Mouse (Mus musculus) heart, embryonic 11.5 days (tissue): ENCODE results near the gene Cpne4. TPM values are rescaled to one million over a fixed set of nuclear protein-coding genes. Genes with fewer than 3 reads are reported as not detected.

Experiments
- ATAC-seq: fragments of 200-750 bp; cut with Nextera tagmentation; replicated peaks from 2 replicates; pipeline ENCODE4 v1.8.0; 2017; ENCODE audit warnings: moderate library complexity; ENCODE audit not compliant: insufficient number of reproducible peaks, low FRiP score, low TSS enrichment
- H3K27ac ChIP-seq: fragments of 300-500 bp; sonication (generic); 2 replicates; pipeline ENCODE4 v1.5.1; 2014; ENCODE audit warnings: mild to moderate bottlenecking, low read depth, low read length
- H3K27me3 ChIP-seq: fragments of 300-500 bp; sonication (generic); 2 replicates; pipeline ENCODE4 v1.6.1; 2014; ENCODE audit warnings: mild to moderate bottlenecking, low read length, mixed read lengths; ENCODE audit not compliant: control insufficient read depth, insufficient read depth
- H3K36me3 ChIP-seq: fragments of 300-500 bp; sonication (generic); 2 replicates; pipeline ENCODE4 v1.6.1; 2014; ENCODE audit warnings: mild to moderate bottlenecking, low read length, moderate library complexity, mixed read lengths; ENCODE audit not compliant: control insufficient read depth, insufficient read depth
- H3K4me1 ChIP-seq: fragments of 300-500 bp; sonication (generic); 2 replicates; pipeline ENCODE4 v1.6.1; 2014; ENCODE audit warnings: low read length; ENCODE audit not compliant: control insufficient read depth, insufficient read depth
- H3K4me2 ChIP-seq: fragments of 300-500 bp; sonication (generic); 2 replicates; pipeline ENCODE4 v1.6.1; 2014; ENCODE audit warnings: mild to moderate bottlenecking, moderate library complexity
- H3K4me3 ChIP-seq: fragments of 300-500 bp; sonication (generic); 2 replicates; pipeline ENCODE4 v1.5.1; 2014; ENCODE audit warnings: low read depth, low read length
- H3K9ac ChIP-seq: fragments of 300-500 bp; sonication (generic); 2 replicates; pipeline ENCODE4 v1.6.1; 2014; ENCODE audit warnings: mild to moderate bottlenecking, low read depth, low read length, moderate library complexity
- H3K9me3 ChIP-seq: fragments of 300-500 bp; sonication (generic); replicated peaks from 2 replicates; pipeline ENCODE4 v1.6.1; 2016; ENCODE audit warnings: low read length; ENCODE audit not compliant: control insufficient read depth
- WGBS: fragments of 180-500 bp; shearing (Covaris S2); extraction: QIAGEN DNeasy Blood & Tissue Kit; methylation state at CpG from one replicate; pipeline ENCODE4 v1.1.7; 2014; ENCODE audit not compliant: insufficient replicate concordance; 5-methylcytosine and 5-hydroxymethylcytosine counted together
- polyA plus RNA-seq: library from polyadenylated mRNA; unstranded; fragments of >200 nt; fragmentation: Nextera tagmentation; extraction: Ambion mirVana; gene quantifications from 2 replicates; pipeline ENCODE4 v1.2.1, GENCODE M21; 2014

Cpne4 gene
- polyA plus RNA-seq, 1 experiment from 2014 or later, result 0.64 TPM

DNA sequence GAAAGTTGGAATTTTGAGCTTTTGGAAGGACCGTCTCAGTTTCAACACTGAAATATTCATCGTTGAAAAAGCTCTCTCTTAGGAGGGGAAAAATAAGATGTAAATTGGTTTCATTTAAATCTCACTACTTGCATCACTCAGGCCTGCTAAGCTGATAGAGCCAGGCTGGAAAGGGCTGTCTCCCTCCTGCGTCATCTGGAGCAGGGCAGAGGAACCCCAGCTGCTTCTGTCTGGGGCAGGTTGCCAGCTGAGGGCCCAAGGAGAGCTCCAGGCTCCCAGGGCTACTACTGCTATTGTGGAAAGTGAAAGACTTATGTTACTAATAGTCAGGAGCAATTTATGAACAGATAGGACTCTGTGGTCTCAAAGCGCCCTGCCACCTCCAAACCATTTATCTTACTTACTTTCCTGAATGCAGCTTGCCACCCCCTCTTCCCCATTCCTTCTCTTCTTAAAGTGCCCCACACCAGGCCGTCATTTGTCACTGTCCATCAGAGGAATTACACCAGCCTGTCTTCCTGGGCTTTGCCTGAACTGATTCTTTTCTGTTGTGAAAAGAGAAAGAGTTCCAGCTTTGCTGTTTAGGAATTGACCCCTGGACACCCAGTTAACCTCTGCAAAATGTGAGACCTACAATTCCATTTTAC, 99.4 kb downstream of the Cpne4 start:
- no peak overlapping the region for H3K4me3 ChIP-seq
- H3K27me3 ChIP-seq, result no peaks in the 10 kb centered on the region
- no peak for ATAC-seq
- no peaks in the 10 kb centered on the region for H3K36me3 ChIP-seq
- 44% methylated on average over 5 of the region's 5 CpGs for WGBS
- no peaks in the 10 kb centered on the region for H3K4me1 ChIP-seq
- H3K27ac ChIP-seq, result no peak overlapping the region
- H3K4me2 ChIP-seq, result no peak overlapping the region
- H3K9me3 ChIP-seq, result no peaks in the 10 kb centered on the region
- H3K9ac ChIP-seq, result no peak overlapping the region

DNA sequence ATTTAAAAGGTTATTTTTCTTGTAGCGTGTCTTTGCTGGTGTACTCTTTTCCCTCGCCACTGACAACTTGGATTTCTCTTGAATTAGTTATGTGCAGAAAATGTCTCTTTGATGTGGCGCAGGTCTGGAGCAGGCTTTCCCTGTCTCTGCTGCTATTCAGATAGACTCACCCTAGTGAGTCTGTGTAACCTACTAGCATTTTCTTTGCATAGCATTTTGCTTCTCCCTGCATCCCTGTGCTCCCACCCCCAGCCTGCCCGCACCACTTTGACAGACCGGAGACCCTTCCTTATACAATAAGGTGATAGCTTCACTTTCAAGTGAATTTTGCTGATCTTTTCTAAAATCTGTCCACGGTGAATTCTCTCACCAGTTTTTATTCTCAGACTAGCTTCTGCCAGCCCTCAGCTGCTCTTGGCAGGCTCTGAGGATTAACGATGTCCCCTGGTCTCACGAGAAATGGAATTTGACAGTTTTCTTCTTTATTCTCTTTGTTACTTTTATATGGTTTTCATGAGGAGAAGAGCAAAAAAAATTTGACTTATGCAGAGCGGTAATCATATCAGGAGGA, 105.7 kb downstream of the Cpne4 start:
- Histone ChIP-seq H3K27me3 (no peaks in the 10 kb centered on the region), H3K27ac (no peak overlapping the region), H3K9ac (no peak overlapping the region), H3K9me3 (no peaks in the 10 kb centered on the region), H3K4me2 (no peak overlapping the region), H3K4me1 (no peaks in the 10 kb centered on the region), H3K4me3 (no peak overlapping the region), H3K36me3 (no peaks in the 10 kb centered on the region)
- 71% methylated on average over 9 of the region's 9 CpGs for WGBS
- no peak for ATAC-seq

DNA sequence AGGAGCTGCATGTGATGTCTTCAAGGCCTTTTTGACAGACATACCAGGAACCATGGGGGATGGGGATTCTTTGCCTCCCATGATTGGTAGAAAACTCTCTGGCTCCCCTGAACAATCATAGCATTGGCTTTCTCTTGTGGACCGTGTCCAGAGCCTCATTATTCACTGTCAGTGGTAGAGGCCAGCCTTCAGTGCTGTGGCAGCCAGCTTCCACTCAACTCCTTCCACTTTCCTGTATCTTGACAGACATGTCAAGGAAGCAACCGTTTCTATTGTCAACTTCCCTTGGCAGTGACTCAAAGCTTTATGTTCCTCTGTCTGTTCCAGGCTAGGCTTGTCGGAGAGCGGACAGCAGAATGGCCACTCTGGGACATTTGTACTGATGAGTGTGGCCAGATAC, 112.7 kb downstream of the Cpne4 start:
- Histone ChIP-seq H3K4me3 (no peak overlapping the region), H3K4me1 (no peaks in the 10 kb centered on the region), H3K9ac (no peak overlapping the region), H3K4me2 (no peak overlapping the region), H3K9me3 (no peaks in the 10 kb centered on the region), H3K27ac (no peak overlapping the region), H3K27me3 (no peaks in the 10 kb centered on the region), H3K36me3 (no peaks in the 10 kb centered on the region)
- no peak for ATAC-seq
- WGBS, result 48% methylated on average over 4 of the region's 4 CpGs

DNA sequence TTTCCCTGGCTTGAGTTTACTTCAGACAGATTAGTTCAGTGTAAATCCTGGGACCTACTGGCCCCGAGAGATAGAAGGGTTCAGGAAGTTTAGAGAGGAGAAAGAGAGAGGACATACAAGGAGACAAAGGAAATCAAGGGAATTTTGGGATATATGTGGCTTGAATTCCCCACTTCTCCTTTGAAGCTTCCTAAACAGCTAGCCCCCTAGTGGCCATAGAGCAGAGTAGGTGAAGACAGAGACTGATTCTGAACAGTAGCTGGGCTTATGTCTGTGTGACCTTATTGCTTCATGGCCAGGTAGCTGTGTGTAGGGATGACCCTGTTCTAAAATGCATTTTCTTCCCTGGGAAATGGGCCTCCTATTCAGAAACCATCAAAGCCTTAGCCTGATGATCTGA, 129.6 kb downstream of the Cpne4 start:
- H3K27ac ChIP-seq, result no peak overlapping the region
- no peaks in the 10 kb centered on the region for H3K4me1 ChIP-seq
- WGBS, result 38% methylated on average over 1 of the region's 1 CpGs
- H3K36me3 ChIP-seq, result no peaks in the 10 kb centered on the region
- no peaks in the 10 kb centered on the region for H3K27me3 ChIP-seq
- no peaks in the 10 kb centered on the region for H3K9me3 ChIP-seq
- ATAC-seq, result no peak
- no peak overlapping the region for H3K4me2 ChIP-seq
- H3K4me3 ChIP-seq, result no peak overlapping the region
- H3K9ac ChIP-seq, result no peak overlapping the region

DNA sequence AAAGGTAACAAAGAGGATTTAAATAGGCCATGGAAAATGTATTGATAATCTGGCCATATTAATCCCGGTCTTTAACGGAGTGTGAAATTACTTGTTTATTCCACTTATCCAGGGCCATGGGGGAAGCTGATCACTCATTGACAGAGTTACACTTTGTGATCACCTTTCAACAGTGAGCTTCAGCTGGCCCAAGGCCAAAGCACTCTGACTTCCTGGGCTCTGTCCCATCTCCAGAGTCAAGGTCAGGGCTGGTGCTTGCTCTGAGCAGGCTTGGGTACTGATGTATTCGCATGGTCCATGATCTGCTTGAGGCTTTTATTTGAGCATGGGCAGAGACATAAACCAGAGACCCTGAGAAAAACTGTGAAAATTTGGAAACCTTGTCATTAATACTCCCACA, 131.5 kb downstream of the Cpne4 start:
- 84% methylated on average over 3 of the region's 3 CpGs for WGBS
- Histone ChIP-seq H3K4me2 (no peak overlapping the region), H3K4me3 (no peak overlapping the region), H3K27ac (no peak overlapping the region), H3K9ac (no peak overlapping the region), H3K27me3 (no peaks in the 10 kb centered on the region), H3K9me3 (no peaks in the 10 kb centered on the region), H3K36me3 (no peaks in the 10 kb centered on the region), H3K4me1 (no peaks in the 10 kb centered on the region)
- no peak for ATAC-seq

DNA sequence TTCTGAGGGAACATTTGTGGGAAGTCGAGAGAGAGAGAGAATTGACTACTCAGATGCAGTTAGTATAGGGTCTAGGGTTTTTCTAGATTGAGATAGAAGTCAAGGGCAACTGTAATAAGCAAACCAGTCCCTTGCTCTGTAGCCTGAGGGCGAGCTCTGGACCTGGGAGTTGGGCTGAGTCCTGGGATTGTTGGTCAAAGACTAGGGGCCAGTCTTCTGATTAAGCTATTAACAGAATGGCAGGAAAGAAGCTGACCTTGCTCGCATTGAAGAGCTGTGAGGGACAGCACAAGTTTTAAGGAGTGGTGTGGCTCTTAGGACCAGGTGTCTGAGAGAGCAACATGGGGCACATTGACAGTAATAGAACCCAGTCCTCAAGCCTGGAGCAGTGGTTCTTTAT, 140.0 kb downstream of the Cpne4 start:
- H3K27me3 ChIP-seq, result no peaks in the 10 kb centered on the region
- ATAC-seq, result no peak
- H3K4me3 ChIP-seq, result no peak overlapping the region
- H3K4me1 ChIP-seq, result no peaks in the 10 kb centered on the region
- no peaks in the 10 kb centered on the region for H3K36me3 ChIP-seq
- H3K27ac ChIP-seq, result no peak overlapping the region
- no peak overlapping the region for H3K9ac ChIP-seq
- no peaks in the 10 kb centered on the region for H3K9me3 ChIP-seq
- WGBS, result 68% methylated on average over 3 of the region's 3 CpGs
- H3K4me2 ChIP-seq, result no peak overlapping the region

DNA sequence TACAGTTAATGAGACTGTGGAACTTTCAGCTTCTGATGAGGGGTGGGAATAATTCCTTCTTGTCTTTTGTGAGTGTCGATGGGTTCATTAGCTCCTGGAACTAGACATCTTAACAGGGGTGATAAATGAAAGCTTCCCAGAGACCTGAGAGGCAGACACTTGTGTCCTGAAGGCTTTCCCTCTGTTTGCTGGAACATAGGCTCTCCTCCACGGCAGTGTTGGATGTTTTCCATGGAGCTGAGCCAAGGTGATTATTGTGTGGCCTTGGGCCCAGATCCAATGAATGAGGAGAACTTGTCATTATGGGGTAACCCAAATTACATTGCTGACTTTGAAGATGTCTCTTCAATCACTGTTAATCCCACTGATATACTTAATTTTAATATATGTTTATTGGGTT, 146.1 kb downstream of the Cpne4 start:
- ATAC-seq, result no peak
- H3K4me1 ChIP-seq, result no peaks in the 10 kb centered on the region
- 67% methylated on average over 2 of the region's 2 CpGs for WGBS

DNA sequence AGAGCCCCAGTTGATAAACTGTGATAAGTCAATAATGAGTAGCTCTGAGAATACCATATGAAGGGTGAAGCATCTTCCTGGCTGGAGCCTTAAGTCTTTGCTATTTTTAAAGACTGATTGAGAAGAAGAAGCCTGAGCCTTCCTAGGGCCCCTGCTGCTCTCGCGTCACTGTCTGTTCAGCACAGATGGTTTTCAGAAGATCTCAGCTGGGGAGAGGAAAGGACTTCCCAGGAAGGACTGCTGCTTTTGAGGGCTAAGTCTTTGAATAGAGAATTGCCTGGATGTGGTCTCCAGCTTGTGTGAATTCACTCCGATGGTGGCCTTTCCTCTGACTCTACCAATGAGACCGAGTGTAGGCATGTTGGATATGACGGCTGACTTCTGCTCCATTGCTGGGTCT, 163.7 kb downstream of the Cpne4 start:
- Histone ChIP-seq H3K4me1 (no peaks in the 10 kb centered on the region), H3K27ac (no peak overlapping the region), H3K4me2 (no peak overlapping the region), H3K27me3 (no peaks in the 10 kb centered on the region), H3K9me3 (no peaks in the 10 kb centered on the region), H3K36me3 (no peaks in the 10 kb centered on the region), H3K4me3 (no peak overlapping the region), H3K9ac (no peak overlapping the region)
- 76% methylated on average over 5 of the region's 5 CpGs for WGBS
- no peak for ATAC-seq

More for the DNA sequence above, 146.1 kb downstream of the Cpne4 start:
- Histone ChIP-seq H3K27ac (no peak overlapping the region), H3K27me3 (no peaks in the 10 kb centered on the region), H3K36me3 (no peaks in the 10 kb centered on the region), H3K9me3 (no peaks in the 10 kb centered on the region), H3K4me3 (no peak overlapping the region), H3K4me2 (no peak overlapping the region), H3K9ac (no peak overlapping the region)

DNA sequence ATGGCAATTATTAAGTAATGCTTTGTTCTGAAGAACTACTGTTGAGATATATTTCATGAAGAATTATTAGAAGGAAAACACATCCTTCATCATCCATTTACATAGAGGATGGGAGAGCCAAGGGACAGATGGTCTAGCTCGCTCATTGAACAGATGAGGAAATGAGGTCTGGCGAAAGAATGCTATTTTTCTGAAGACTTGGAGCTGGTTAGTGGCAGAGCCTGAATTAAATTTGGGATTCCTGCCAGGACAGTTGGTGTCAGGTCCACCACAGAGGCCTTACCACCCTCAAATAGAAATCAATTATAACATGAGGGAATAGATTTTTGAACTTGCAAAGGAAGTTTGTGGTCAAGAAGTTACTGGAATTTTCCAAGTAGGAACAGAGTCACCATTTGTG, 178.2 kb downstream of the Cpne4 start:
- Histone ChIP-seq H3K27me3 (no peaks in the 10 kb centered on the region), H3K4me2 (no peak overlapping the region), H3K4me1 (no peaks in the 10 kb centered on the region), H3K9ac (no peak overlapping the region), H3K27ac (no peak overlapping the region), H3K9me3 (peaks cover 4% of the 10 kb centered on the region; the same call in 1 of the 2 replicates), H3K36me3 (no peaks in the 10 kb centered on the region), H3K4me3 (no peak overlapping the region)
- no peak for ATAC-seq
- WGBS, result 77% methylated on average over 2 of the region's 2 CpGs
